29 mouse cellular contexts compared by ENCODE assay signal in genomic region chr19:12170062-12170599, GRCm38 (mm10). TPM values are rescaled to one million over a fixed set of nuclear protein-coding genes. Genes with fewer than 3 reads are reported as not detected.
"Had no signal": no experiment of that assay in that cellular context is flagged by ENCODE, and none has a peak within 500 bp of the region (broad histone marks: within the 10 kb centered on the region; RNA-seq: fewer than 3 reads in every experiment).

Gene Olfr1555-ps1, minus strand, starts transcription at chr19:12170112.

RNA-seq across cellular contexts. Expression of gene Olfr1555-ps1, which starts in this region (rescaled TPM):
- polyA plus RNA-seq: limb, embryonic 10.5 days; limb, embryonic 11.5 days; limb, embryonic 12.5 days; limb, embryonic 13.5 days; limb, embryonic 14.5 days; limb, embryonic 15.5 days; liver, adult 2 months; liver, embryonic 11.5 days; liver, embryonic 12.5 days; liver, embryonic 13.5 days; liver, embryonic 14.5 days; liver, embryonic 15.5 days; liver, embryonic 16.5 days; liver, postnatal 0 days; lung, adult 2 months; lung, embryonic 14.5 days; lung, embryonic 15.5 days; lung, embryonic 16.5 days; lung, postnatal 0 days; macrophage; midbrain, embryonic 10.5 days; midbrain, embryonic 11.5 days; midbrain, embryonic 12.5 days; midbrain, embryonic 13.5 days; midbrain, embryonic 14.5 days; midbrain, embryonic 15.5 days; midbrain, embryonic 16.5 days; midbrain, postnatal 0 days; myocyte had no signal
